Mouse (Mus musculus): Measurements from ENCODE around the gene Vmn1r55.
"Not testable (repeated sequence)": the region's sequence is repeated elsewhere in the genome, so short reads cannot be mapped to it uniquely, and the experiment has no call there.

- not testable (repeated sequence) for TF ChIP-seq CTCF, POLR2A (IDR thresholded peaks at IDR 0.05; ENCODE audit: extremely low read depth, insufficient read depth, low read length)
These were observed 70.0 kb downstream of the Vmn1r55 start for GRCm38 (mm10) chr7:5079365-5080009.
